Mouse (Mus musculus): ENCODE data around the gene Gm8369. TPM values are rescaled to one million over a fixed set of nuclear protein-coding genes. Genes with fewer than 3 reads are reported as not detected.
"Not testable (repeated sequence)": the region's sequence is repeated elsewhere in the genome, so short reads cannot be mapped to it uniquely, and the experiment has no call there.

Gm8369 gene
- total RNA-seq, 2 experiments from 2014 or later = 1.3 to 1.5 TPM

DNA sequence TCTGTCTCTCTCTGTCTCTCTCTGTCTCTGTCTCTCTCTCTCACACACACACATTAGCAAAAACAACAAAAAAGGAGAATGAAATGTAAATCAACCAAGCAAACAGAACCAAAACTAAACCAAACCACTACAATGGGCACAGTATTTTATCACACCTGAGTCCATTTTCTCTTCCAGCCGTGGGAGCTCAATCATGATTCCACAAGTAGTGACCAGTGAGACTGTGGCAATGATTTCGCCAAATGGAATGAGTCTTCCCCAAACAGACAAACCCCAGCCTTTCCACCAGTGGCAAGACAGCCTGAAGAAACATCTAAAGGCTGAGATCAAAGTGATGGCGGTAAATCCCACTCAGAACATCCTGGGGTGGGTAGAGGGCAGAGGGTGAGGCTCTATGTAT lies 34.4 kb downstream of the Gm8369 start:
- TF ChIP-seq CTCF (IDR thresholded peaks at IDR 0.05) = no peak
- no peak for DNase-seq (ENCODE audit: extremely low spot score in 1 of 2, low spot score in 2 of 2)
- H3K27ac ChIP-seq = no peak overlapping the region
- intact Hi-C loops (cut with DNase I) = no loop called here
- no peak overlapping the region for H3K4me3 ChIP-seq

DNA sequence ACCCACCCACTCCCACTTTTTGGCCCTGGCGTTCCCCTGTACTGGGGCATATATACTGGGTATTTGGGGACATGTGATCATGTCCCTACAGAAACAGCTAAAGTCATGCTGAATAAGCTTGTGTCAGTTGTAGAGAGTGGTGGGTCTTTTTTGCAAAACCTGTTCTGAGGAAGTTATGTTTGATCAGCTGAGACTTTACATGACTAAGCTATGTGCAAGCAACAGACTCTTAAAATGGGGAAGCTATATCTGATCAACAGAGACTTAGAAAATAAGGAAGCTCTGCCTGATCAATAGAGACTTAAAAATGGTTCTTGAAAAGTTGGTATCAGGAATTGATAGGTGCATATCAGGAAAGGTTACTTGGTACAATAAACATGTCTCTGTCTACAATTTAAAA lies 47.7 kb downstream of the Gm8369 start:
- H3K27ac ChIP-seq = no peak overlapping the region
- no peak overlapping the region for H3K4me3 ChIP-seq
- intact Hi-C loops (cut with DNase I) = no loop called here
- no peak for DNase-seq (ENCODE audit: extremely low spot score in 1 of 2, low spot score in 2 of 2)
- no peak for TF ChIP-seq CTCF (IDR thresholded peaks at IDR 0.05)

DNA sequence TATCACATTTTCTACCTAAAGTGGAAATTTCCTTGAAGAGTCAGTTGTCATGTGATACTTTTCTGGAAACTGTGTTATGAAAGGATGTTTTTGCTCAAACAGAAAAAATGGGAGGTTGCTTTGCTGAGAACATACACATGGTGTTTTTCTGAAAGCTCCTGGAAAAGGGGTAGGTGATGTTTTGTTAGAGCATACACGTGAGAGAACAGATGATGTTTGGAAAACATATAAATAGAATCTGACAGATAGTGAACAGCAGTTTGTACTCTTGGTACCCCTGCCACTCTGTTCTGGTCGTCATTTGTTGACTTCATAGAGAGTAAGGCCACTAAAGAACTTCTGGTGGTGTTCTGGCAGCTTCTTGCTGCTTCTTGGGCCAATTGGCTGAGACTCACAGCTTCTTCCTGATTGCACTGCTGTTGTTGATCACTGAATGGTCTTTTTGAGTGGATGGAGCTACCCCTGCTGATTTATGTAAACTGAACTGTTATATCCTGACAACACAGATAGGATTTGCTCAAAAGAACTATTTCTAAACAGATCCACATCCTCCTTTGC lies 48.2 kb downstream of the Gm8369 start:
- TF ChIP-seq CTCF (IDR thresholded peaks at IDR 0.05) = no peak
- no peak for DNase-seq (ENCODE audit: extremely low spot score in 1 of 2, low spot score in 2 of 2)
- no peak overlapping the region for H3K27ac ChIP-seq
- no peak overlapping the region for H3K4me3 ChIP-seq
- intact Hi-C loops (cut with DNase I) = no loop called here

DNA sequence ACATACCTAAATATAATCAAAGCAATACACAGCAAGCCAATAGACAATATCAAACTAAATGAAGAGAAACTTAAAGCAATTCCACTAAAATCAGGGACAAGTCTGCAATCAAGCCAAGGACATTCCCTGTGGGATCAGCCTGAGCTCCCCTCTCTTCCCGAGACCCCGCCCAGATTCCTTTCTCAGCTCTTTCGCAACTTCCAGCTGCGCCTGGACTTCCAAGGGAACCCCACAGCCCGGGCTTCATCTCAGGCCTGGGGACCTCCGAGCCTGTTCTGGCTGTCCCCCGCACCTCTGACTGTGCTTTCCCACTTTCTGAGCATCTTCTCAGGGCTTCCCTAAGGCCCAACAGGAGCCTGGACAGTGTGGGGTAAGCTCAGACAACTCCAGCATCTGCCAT lies 50.9 kb downstream of the Gm8369 start, which contains the start of gene Ms4a4d:
TSS of gene Ms4a4d (plus strand) at position 209 of the 400 bp plus-strand sequence.
- no peak within 1 kb of the TSS for H3K4me3 ChIP-seq

DNA sequence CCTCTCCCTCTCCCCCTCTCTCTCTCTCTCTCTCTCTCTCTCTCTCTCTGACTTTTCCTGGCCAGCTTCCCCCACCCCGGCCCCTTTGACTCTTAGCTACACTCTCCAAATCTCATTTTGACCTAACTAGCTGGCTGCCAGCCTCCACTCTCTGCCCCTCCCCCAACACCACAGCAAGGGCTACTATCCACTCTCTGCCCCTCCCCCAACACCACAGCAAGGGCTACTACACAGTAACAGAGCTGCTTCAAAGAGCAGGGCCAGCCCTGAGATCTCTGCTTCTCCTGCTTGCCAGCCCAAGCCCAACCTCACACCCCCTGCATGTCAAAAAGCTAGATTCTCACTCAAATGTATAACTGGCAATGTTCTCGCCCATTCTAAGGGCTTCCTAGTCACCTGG lies 51.6 kb downstream of the Gm8369 start:
- Histone ChIP-seq H3K4me3 (no peak overlapping the region), H3K27ac (no peak overlapping the region)
- DNase-seq (ENCODE audit: extremely low spot score in 1 of 2, low spot score in 2 of 2) = no peak
- no peak for TF ChIP-seq CTCF (IDR thresholded peaks at IDR 0.05)
- intact Hi-C loops (cut with DNase I) = no loop called here

More for the DNA sequence above, 50.9 kb downstream of the Gm8369 start, which contains the start of gene Ms4a4d:
- DNase-seq (ENCODE audit: extremely low spot score in 1 of 2, low spot score in 2 of 2) = no peak
- intact Hi-C loops (cut with DNase I) = no loop called here
- TF ChIP-seq CTCF (IDR thresholded peaks at IDR 0.05) = no peak
- no peak within 1 kb of the TSS for H3K27ac ChIP-seq

DNA sequence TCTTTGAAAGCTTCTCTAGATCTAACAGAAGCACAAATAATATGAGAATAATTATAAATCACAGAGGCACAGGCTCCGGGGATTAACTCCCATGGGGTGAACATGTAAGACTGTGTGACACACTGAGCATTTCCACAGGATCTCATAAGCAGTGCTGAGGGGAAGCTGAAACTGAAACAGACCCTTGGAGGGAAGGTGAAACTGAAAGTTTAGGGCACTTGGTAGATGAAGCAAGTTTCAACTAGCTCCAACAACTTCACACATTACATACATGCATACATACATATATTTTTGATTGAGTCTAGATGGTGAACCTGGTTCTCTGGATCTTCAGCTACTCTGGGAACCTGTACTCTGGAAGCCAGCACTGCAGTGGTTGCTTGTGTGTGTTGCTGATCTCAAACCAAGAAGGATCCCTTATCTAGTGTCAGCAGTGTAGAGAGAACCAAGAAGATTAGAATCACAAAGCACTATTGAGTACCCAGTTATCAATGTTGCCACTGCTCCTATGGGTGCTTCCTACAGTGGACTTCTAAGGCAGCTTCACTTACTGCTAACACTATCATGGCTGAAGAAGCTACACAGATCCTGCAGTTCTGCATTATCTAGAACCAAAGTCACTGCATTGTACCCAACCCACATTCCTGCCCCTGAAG lies 54.6 kb downstream of the Gm8369 start:
- H3K27ac ChIP-seq; intact Hi-C loops (cut with DNase I); DNase-seq (ENCODE audit: extremely low spot score in 1 of 2, low spot score in 2 of 2); H3K4me3 ChIP-seq: not testable (repeated sequence)

DNA sequence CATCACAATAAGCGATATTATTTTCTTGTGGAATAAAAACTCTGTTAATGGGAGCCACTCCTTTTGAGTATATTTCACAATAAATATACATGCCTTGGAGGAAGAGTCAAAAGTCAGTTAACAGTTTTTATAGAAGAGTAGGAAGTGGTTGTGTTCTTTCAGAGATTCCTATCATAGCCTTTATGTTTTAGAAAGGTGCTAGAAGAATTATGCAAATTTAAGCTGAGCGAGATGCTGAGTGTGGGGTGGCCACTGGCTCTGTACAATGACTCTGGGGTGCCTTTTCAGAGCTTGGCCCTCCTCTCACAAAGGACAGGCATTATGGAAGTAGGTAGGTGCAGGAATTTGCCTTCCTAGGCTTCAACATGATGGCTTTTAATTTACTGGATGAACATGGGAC lies 58.6 kb downstream of the Gm8369 start:
- intact Hi-C loops (cut with DNase I); H3K27ac ChIP-seq; DNase-seq (ENCODE audit: extremely low spot score in 1 of 2, low spot score in 2 of 2); H3K4me3 ChIP-seq: not testable (repeated sequence)

DNA sequence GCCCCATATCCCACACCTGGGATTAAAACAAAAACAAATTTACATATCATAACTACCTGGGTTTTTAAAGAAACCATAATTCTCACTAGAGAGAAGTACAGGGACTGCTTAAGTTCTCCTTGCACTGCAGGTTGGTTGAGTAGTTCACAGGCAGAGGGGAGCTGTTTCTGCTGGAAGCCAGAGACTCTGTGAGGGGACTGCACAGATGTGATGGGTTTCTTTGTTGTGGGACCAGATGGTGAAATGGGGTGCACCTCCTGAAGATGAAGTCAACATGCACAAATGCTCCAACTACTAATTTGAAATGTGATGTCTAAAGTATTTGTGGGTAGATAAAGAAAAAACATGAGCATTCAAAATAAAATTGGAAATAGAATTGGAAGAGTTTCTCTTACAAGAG lies 62.2 kb downstream of the Gm8369 start:
- no peak for DNase-seq (ENCODE audit: extremely low spot score in 1 of 2, low spot score in 2 of 2)
- Histone ChIP-seq H3K27ac (no peak overlapping the region), H3K4me3 (no peak overlapping the region)
- intact Hi-C loops (cut with DNase I) = loop anchor here (5.0 kb wide), 1 partner anchor 46 kb away; no protein-coding TSS in a partner anchor
- no peak for TF ChIP-seq CTCF (IDR thresholded peaks at IDR 0.05)

DNA sequence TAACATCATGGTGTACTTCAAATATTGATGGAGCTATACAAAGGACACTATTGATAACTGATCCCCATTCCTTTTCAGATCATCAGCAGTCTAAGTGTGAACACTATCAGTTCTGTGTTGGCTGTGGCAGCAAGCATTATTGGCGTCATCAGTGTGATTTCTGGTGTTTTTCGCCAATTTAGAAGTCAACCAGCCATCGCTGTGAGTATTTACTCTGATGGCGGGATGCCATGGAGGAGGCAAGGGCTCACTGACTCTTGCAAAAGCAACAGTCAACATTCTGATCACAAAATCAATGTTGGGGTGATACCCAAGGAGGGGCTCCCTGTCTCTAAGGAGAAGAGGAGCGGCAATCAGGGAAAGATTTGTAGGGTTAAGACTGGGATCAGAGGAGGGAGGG lies 69.0 kb downstream of the Gm8369 start:
- TF ChIP-seq CTCF (IDR thresholded peaks at IDR 0.05) = no peak
- Histone ChIP-seq H3K27ac (no peak overlapping the region), H3K4me3 (no peak overlapping the region)
- intact Hi-C loops (cut with DNase I) = no loop called here
- no peak for DNase-seq (ENCODE audit: extremely low spot score in 1 of 2, low spot score in 2 of 2)

DNA sequence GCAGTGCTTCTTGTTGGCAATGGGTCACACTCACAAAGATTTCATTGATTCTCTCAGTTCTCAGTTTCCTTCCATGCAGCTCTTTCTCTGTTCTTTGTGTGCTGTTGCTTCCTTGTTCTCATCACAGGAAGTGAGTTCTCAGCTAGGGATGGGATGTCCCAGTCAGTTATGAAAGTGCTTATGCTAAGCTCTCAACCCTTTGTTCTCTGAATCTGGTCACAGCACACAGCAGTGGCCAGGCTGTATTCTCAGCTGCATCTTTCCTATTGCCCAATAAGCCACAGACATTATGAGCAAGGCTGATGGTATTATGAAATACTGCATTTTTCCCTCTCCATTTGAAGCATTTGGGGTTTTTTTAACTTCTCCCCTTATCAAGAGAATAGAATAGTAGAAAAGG lies 73.8 kb downstream of the Gm8369 start:
- DNase-seq (ENCODE audit: extremely low spot score in 1 of 2, low spot score in 2 of 2); H3K27ac ChIP-seq; H3K4me3 ChIP-seq; intact Hi-C loops (cut with DNase I): not testable (repeated sequence)

Other genes with a start within 250 kb of the Gm8369 start
- not detected for gene Ms4a1, start 219.7 kb upstream of the Gm8369 start, total RNA-seq (2021)
- not detected for gene Ms4a5, start 202.1 kb upstream of the Gm8369 start, total RNA-seq (2021)
- not detected for gene Ms4a14, start 171.5 kb upstream of the Gm8369 start, total RNA-seq (2021)
- under 1 TPM; 0.42 to 0.77 TPM for gene Ms4a7, start 149.8 kb upstream of the Gm8369 start, total RNA-seq (2021)
- 1 to 10 TPM in 1 of 2 experiments, under 1 TPM in 1; 0.57 to 1.6 TPM for gene Ms4a4a, start 110.4 kb upstream of the Gm8369 start, total RNA-seq (2021)
- under 1 TPM in 1 of 2 experiments, not detected in 1; 0.34 TPM for gene Ms4a4c, start 81.2 kb upstream of the Gm8369 start, total RNA-seq (2021)
- under 1 TPM in 1 of 2 experiments, not detected in 1; 0.20 TPM for gene Ms4a4b, start 42.4 kb upstream of the Gm8369 start, total RNA-seq (2021)
- 1 to 10 TPM; 1.4 to 2.3 TPM for gene Ms4a6c, start 16.6 kb upstream of the Gm8369 start, total RNA-seq (2021)
- 1 to 10 TPM; 1.7 to 2.9 TPM for gene Ms4a6b, start 30.6 kb downstream of the Gm8369 start, total RNA-seq (2021)
- gene Ms4a4d, start 50.9 kb downstream of the Gm8369 start, total RNA-seq (2021) = not detected
- gene Ms4a6d, start 118.9 kb downstream of the Gm8369 start, total RNA-seq (2021) = 1 to 10 TPM; 1.2 to 1.7 TPM
- gene Ms4a2, start 137.8 kb downstream of the Gm8369 start, total RNA-seq (2021) = not detected
- not detected for gene Ms4a3, start 154.9 kb downstream of the Gm8369 start, total RNA-seq (2021)
- gene Oosp2, start 174.6 kb downstream of the Gm8369 start, total RNA-seq (2021) = not detected
- gene Oosp1, start 205.2 kb downstream of the Gm8369 start, total RNA-seq (2021) = not detected
- not detected for gene Oosp3, start 211.1 kb downstream of the Gm8369 start, total RNA-seq (2021)